Mouse (Mus musculus) Muller cell, postnatal 12 days (primary cell): ENCODE data around the gene Fancl.
"Not testable (repeated sequence)": the region's sequence is repeated elsewhere in the genome, so short reads cannot be mapped to it uniquely, and the experiment has no call there.

Source experiments
- DNase-seq: peaks from one replicate; pipeline ENCODE4 v3.0.0-alpha.2; 2015; ENCODE audit errors: inconsistent ontology term

The Fancl gene

DNA sequence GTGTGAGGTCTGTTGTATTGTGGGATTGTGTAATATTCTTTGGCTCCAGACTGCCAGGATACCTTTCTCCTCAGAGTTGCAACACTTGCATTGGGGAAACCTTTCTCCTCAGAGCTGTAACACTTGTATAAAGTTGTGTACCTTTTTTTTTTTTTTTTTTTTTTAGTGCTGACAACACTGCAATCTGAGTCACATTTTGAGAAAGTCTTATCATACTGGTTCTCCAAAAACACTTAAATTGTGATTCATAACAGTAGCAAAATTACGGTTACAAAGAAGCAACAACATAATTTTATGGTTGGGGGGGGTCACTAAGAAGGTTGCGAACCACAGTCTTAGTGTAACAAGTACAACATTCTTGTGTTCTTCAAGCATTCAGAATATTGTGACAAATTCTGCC lies at the start of gene Fancl:
TSS of gene Fancl (plus strand) at position 165 of the 400 bp plus-strand sequence.
- DNase-seq: no peak

DNA sequence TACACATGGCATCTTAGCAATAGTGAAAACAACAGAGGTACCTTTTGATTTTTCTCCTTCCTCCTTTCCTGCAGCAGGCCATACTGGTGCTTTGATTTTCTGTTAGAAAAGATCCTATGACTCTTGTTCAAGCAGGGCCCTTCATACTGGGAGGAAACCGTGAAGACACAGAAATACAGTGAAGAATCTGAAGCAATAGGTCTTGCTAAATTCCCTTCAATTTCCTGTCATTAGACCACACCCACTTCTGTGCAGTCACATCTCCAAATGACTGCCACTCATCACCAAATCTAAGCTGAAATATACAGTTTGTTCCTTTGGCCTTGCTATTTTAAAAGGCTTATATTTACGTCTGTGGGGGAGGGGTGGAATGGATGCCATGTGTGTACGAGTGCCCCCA lies 49.1 kb upstream of the Fancl start:
- DNase-seq: no peak

DNA sequence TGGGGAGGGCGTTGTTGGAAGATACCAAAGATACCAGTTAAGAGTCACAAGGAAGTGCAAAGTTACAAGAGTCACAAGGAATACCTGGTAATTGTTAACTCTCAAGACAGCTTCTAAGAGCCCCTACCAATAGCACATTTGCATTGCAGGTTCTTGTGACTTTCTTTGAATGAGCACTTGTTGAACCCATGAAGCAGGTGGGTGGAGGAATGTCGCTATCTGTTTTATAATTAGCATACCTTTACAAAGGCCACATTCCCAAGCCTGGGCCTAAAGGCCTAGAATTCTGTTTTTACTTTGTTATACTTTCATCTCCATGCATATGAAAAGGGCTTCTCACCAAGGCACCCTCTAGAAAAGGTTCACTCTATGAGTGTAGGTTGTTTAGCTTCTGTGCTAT lies 15.8 kb upstream of the Fancl start:
- not testable (repeated sequence) for DNase-seq

DNA sequence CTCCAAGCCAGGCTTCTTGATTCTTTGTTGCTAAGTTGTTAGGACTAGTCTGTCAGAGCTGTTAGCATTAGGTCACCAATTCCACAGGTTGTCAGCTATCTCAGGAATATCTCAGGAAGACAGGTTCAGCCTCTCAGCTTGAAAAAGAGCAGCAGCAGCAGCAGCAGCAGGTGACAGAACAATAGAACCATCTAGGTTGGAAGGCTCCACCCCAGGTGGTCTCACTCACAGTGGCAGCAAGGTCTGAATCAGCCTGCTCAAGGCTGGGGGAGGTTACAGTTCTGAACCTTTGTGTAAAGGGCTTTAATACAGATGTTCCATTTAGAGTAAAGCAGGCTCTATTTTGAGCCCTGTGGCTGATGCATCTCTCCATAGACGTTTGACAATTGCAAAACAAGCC lies 14.0 kb upstream of the Fancl start:
- not testable (repeated sequence) for DNase-seq

DNA sequence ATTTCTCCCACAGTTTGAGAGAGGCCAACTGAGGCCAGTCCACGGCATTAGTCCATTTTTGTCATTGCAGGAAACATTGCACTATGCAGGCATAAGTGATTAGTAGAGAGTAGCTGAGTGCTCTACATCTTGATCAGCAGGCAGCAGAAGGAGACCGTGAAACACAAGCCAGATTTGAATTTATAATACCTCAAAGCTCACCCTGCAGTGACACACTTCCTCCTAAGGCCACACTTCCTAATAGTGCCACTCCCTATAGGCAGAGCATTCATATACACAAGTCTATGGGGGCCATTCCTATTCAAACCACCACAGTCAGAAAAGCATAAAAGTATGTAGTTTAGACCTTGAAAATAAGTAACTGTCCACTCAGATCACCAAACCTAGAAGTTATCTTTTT lies 11.8 kb upstream of the Fancl start:
- no peak for DNase-seq

DNA sequence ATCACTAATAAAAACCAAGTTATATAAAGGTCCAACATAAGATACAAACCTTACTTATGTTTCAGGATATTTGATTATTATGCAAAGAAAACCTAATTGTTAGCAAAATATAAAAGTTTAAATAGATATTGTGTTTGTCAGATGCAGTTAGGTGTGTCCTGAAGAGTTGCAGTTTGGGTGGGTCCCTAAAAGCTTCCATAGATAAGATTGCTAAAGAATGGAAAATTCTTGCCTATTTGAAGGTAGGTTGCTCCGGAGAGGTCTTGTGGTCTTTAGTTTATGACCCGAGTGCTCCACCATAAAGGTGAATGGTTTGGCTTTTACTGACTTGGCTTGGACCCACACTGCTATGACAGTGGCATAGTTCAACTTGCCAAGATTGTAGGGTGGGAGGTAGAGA lies 7.9 kb upstream of the Fancl start:
- DNase-seq: no peak

DNA sequence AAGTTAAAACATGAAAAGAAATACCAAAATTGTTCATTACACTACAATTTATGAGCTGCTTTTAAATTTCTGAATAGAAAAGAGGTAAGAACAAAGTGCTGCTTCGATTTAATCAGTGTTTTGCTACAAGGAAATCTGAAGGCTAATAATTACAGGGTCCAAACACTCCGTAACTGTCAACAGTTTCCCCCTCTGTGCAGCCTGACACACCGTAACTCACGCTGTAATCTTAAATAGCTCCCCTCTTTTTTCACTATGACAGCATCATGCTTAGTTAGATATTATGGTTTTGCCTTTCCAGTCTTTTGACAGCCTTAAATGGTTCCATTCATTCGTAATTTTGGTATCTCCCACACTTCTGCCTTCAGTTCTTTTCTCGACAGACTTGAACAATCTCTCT lies 4.4 kb upstream of the Fancl start:
- DNase-seq: no peak

DNA sequence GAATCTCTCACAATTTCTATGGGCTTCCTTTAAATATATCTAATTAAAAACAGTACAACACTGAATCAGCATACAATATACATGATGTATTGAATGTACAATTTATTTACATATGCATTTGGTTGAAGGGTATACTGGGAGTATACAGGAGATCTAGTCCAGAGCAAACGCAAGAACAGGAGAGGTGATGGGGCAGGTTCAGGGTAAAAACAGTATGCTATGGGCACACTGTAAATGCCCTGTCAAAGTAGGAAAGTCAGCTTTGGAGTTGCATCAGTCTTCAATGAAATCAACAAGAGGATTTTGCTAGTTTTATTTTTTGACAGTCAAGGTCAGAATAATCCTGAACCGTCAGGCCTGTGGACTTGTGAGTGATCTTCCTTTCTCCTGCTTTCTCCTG lies 743 bp downstream of the Fancl start:
- DNase-seq: no peak

DNA sequence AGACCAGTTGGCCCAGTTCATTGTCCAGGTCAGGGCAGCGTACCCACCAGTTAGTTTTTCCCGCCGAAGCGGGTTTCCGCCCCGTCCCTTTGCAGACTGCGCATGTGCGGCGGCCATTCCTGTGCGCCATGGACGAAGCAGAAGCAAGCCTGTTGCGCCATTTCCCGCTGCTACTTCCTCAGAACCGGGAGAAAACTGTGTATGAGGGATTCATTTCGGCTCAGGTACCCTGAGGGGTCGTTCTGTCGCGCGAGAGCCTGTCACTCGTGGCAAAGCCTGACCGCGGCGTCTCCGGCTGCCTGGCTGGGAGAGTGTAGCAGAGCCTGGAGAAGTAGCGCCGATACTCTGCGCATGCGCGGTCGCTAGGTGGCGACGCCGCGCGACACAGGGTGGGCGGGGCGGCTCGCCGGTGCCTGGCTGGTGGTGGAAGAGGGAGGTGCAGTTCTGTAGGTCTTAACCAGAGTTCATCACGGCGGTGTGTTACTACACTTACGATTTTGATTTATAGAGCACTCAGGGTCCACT lies 1.2 kb downstream of the Fancl start:
- peak; percentile 96 for DNase-seq

DNA sequence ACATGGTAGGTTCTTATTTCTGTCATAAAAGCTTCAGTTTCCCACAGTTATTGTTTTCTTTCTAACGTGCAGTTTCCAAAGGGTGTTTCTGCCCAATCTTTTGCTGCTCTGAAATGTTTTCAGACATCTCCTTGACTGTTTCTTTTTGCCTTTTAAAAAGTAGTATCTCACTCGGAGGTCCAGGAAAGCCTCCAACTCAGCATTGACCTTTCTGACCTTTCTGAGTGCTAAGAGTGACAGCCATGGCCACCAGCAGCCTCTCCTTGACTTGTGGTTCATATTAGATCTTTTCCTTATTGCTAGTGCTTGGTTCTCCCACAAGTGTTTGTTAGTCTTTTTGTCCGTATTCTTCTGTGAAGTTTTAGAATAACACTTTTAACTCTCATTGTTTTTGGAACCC lies 9.6 kb downstream of the Fancl start:
- no peak for DNase-seq

DNA sequence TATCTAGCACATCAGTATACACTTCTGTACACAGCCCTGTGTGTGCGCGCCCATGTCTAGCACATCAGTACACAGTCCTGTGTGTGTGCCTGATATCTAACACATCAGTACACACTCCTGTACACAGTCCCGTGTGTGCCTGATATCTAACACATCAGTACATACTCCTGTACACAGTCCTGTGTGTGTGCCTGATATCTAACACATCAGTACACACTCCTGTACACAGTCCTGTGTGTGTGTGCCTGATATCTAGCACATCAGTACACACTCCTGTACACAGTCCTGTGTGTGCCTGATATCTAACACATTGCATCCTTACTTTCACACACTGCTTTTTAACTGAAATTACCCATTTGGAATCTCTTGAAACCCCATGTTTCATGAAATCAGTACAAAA lies 27.0 kb downstream of the Fancl start:
- no peak for DNase-seq

DNA sequence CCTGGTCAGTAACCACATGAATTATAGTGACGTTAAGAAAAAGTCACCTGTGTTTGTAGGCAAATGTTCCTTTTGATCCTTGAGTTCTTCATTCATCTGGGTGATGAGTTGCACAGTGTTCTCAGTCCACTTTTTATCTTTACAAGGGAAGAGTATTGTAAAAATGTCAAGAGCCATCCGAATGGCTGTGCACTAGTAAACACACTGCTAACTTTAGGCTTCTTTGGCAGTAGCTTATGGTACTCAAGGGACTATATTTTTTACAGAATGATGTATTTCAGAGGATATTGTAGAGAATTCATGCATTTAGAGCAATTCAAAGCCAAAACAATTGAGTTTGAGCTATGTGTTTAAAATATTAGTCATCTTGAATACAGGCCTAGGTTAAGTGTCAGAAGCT lies 35.5 kb downstream of the Fancl start:
- DNase-seq: no peak

DNA sequence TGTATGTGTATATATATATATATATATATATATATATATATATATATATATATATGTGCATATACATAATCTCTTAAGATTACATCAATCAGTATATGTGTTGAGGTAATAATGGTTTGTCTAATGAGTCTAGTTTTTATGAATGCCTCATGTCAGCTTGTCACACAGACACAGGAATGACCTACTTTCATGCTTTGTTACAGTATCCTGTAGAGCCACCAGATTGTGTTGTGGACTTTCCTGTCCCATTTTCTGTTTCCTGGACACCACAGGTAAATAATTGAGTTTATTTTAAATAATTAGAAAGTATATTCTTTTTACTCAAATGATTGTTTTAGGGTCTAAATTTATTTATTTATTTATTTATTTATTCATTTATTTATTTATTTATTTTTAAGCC lies 48.3 kb downstream of the Fancl start:
- no peak for DNase-seq

DNA sequence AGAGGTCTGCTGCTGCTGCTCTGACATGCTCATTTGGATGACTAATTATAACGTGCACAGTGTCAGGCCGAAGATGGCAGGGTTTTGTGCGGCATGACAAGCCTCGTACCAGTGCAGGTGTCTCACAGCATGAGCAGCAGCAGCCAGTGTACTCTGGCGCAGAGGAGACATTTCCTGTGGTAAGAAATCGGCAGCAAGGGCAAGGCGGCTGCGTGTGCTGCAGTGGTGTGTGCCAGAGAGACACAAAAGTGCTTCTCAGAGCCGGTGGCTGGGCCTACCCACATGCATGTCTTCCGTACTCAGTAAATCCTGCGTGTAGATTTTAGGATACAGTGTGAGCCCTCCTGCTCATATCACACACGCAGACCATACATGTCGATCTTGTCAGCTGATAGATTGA lies 51.9 kb downstream of the Fancl start:
- DNase-seq: peak; percentile 7

DNA sequence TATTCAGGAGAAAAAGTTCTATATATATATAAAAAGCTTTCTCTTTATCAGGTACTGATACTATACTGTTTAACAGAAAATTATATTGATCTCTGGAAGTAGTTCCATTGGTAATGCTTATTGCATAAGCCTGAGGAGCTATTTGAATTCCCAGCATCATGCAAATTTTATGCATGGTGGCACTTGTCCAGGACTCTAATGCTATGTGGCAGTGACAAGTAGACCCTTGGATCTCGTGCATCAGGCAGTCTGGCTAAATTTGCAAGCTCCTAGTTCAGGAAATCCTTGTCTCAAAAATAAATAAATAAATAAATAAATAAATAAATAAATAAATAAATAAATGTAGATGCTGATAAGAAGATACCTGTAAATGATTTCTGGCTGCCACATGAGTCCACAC lies 55.2 kb downstream of the Fancl start:
- no peak for DNase-seq

DNA sequence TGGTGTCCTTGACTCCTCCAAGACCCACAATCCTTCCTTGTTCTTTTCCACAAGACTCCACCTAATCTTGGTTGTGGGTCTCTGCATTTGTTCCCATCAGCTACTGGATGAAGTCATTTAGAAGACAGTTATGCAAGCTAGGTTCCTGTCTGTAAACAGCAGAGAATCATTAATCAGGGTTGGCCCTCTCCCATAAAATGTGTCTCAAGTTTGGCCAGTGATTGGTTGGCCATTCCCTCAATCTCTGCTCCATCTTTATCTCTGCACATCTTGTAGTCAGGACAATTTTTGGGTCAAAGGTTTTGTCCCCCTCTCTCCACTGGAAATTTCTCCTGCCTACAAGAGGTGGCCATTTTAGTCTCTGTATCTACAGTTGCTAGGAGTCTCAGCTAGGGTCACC lies 58.4 kb downstream of the Fancl start:
- no peak for DNase-seq

DNA sequence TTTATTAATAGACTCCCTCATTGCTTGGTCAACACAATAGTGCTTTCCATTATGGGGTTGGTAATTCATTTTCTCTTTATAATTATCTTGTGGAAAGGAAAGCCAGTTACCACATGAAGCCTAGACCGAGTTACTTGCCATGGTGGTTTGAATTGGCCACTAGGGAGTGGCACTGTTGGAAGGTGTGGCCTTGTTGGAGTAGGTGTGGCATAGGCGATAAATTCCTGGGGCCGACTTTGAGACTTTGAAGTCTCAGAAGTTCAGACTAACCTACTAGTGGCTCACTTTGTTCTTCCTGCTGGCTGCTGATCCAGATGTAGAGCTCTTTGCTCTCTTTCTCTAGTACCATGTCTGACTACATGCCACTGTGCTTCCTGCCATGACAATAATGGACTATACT lies 63.9 kb downstream of the Fancl start:
- DNase-seq: no peak

DNA sequence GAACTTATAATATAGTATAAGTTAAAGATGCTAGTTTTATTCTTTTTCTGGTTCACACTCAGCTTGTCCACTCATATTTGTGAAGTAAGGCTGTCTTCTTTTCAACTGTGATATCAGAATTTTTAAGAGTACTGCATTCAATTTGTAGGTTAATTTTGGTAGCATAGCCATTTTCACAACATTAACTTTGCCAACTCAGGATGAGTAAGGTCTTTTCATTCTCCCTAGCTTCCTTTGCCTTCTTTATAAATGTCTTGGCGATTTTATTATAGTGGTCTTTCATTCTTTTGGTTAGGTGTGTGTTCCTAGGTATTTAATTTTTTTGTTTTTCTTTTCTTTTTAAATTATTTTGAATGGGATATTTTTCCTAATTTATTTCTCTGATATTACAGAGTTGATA lies 64.7 kb downstream of the Fancl start:
- no peak for DNase-seq

DNA sequence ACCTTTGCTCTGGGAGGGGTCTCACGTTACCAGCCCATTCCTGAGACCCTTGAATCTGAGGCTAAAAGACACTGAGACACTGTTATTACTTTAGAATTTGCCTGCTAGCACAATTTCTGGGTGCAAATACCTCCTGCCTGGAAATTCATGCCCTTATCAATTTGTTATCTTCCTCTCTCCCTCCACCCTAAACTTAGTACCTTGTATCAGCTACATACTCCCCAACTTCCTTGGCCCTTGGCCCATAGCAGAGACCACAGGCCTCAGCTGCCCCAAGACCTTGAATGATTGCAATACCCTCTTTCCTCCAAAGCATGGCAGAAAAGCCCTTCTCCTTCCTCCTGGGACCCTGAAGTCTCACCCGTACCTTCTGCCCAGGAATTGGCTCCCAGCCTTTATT lies 65.3 kb downstream of the Fancl start:
- no peak for DNase-seq

DNA sequence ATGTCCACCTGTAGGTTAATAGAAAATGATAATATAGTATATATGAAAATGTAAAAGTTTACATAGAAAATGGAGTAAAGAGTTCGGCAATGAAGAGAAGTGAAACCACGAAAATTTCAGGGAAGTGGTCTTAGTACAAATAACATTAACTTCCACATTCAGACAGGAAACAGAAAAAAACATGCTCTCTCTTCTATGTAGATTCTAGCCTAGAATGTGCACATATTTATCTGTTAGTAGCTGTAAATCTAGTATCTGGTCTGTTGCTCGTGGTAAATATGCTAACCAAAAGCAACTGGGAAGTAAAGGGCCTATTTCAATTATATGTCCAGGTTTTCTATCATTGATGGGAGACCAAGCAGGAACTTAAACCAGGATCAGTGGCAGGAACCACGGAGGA lies 66.8 kb downstream of the Fancl start:
- DNase-seq: no peak

DNA sequence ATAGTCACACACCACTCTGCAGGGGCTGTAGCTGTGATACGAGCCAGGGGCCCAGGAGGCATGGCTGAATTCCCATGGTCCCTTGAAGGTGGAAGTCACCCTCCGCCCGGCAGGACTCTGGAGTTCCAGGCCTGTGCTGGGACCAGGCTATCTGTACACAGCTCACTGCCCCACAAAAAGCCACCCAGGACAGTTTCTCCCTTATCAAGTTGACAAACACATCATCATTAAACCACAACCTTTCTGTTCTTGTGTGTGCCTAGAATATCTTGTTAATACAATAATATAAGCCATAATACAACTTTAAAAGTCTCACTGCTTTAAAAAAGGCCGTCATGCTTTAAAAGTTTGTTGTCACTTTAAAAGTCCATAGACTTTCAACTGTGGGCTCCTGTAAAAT lies 68.1 kb downstream of the Fancl start:
- no peak for DNase-seq

DNA sequence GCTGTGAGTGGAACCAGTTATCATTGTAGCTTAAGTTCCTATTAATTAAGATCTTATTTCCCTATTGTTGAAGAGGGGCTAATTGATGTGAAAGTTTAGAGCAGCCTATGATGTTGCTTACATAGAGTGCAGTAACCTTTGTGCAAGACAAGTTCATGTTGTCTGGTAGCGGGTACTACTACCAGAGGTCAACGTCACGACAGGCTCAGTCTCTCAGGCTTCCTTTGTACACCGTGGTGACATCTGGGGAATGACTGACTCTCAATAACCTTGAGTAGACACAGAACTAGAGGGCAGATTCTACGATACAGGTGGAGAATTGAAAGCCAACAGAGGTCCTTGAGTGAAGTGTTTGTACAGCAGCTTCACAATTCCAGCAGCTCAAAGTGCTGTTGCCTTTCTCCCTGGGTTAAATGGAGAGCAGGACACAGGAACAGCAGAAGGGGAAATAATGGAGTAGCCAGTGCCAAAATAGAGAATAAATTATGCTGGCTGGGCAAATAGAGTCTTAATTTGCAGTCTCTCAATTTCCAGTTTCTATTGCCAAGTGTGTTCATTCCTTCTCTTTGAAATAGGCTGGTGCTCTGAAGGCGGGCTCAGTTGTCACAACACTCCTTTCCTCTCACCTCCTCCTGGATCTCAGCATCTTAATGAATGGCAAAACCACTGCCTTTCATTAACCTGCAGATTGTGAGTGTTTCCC lies 91.3 kb downstream of the Fancl start:
- DNase-seq: peak; percentile 19

DNA sequence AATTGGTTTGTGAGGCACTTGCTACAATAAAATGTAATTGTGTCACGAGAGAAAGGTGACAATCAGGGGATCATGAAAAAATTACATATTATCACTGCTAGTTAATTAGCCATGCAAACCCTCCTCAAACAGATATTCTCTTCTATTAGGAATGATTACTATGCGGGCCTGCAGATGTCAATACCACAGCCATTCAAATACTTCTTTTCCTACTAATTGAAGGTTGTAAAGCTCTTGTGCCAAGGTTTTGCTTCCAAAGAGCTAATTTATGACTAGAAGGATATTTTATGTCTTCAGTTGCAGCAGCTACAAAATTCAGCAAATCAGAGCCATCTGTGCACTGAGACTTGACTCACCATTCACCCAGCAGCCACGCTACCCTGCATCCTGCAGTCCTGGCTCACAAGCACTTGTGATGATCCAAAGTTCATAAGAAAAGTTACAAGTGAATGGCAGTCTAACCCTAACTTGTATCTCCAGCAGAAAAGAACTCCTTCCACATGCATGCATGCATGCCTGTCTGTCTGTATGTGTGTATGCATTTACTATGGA lies 95.8 kb downstream of the Fancl start:
- DNase-seq: peak; percentile 31
